Mouse (Mus musculus) left cerebral cortex, adult 6 months (tissue): ENCODE results near the gene Krtap4-7. TPM values are rescaled to one million over a fixed set of nuclear protein-coding genes. Genes with fewer than 3 reads are reported as not detected.

Experiments used
- long read RNA-seq, 2 experiments: library from polyadenylated mRNA; unstranded; transcript quantifications; one replicate each; pipeline ENCODE4 v2.0.0; 2019 to 2020
- polyA plus RNA-seq: library from polyadenylated mRNA; unstranded; fragments of <200 nt; fragmentation: Nextera tagmentation; gene quantifications from 2 replicates; pipeline ENCODE4 v1.2.3, GENCODE M21; 2021

The Krtap4-7 gene
- not detected in 2 replicates for polyA plus RNA-seq
- long read RNA-seq, experiment 1 = 0 reads
- long read RNA-seq, experiment 2 = 0 reads

DNA sequence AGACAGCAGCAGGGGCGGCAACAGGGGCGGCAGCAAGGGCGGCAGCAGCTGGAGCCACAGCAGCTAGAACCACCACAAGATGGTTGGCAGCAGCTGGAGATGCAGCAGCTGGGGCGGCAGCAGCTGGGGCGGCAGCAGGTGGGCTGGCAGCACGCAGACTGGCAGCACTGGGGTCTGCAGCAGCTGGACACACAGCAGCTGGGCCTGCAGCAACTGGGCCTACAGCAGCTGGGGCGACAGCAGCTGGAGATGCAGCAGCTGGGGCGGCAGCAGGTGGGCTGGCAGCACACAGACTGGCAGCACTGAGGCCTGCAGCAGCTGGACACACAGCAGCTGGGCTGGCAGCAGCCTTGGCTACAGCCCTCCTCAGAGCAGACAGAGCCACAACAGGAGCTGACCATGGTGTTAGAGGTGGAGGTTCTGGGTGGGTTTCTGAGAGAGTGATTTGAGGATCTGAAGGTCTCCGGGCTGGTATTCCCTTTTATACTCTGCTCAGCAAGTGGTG, at the start of gene Krtap4-7:
Krtap4-7 (minus strand) TSS at position 455 of the 505 bp plus-strand sequence.

DNA sequence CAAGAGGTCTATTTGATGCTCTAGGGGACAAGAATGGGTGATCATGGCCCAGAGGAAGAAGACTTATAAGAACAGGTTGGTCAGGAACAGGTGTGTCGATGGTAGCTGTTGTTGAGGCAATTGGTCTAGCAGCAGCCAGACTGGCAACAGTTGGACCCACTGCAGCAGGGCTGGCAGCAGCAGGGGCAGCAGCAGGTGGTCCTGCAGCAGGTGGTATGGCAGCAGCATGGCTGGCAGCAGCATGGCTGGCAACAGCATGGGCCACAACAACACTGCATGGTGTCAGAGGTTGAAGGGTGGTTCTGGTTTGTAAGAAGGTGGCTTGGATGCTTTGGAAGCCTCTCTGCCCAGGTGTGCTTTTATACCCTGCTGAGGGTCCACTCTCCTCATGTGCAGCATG, 46.6 kb upstream of the Krtap4-7 start, which contains the start of gene Gm14190:
Gm14190 (minus strand) TSS at position 278 of the 400 bp plus-strand sequence.

DNA sequence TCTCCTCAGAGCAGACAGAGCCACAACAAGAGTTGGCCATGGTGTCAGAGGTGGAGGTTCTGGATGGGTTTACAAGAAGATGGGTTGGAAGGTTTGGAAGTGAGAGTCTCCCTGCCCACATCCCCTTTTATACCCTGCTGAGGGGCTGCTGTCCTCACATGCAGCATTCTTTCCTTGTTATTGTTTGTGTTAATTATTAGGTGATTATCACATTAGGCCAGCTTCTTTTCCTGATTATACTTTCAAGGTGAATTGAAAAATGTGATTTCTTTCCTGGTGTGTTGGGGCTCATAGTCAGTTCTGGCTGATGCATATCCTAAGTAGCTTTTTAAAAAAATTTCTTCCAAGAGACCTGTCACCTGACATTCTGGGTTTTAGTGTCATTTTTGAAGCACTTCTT, 22.0 kb upstream of the Krtap4-7 start, which contains the start of gene Krtap4-6:
Krtap4-6 (minus strand) TSS at position 101 of the 400 bp plus-strand sequence.

DNA sequence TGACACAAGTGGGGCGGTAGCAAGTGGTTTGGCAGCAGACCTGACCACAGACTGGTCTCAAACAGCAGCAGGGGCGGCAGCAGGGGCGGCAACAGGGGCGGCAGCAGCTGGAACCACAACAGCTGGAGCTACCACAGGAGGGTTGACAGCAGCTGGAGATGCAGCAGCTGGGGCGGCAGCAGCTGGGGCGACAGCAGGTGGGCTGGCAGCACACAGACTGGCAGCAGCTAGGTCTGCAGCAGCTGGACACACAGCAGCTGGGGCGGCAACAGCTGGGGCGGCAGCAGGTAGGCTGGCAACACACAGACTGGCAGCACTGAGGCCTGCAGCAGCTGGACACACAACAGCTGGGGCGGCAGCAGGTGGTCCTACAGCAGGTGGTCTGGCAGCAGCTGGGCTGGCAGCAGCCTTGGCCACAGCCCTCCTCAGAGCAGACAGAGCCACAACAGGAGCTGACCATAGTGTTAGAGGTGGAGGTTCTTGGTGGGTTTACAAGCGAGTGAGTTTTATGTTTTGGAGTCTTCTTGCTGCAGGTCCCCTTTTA, 14.7 kb upstream of the Krtap4-7 start, which contains the start of gene Gm11563:
Gm11563 (minus strand) TSS at position 494 of the 544 bp plus-strand sequence.

GRCm38 (mm10) chr11:99650136-99650535, 6.2 kb upstream of the Krtap4-7 start, which contains the start of gene Gm11555:
Gene Gm11555, minus strand, starts transcription at chr11:99650236.

DNA sequence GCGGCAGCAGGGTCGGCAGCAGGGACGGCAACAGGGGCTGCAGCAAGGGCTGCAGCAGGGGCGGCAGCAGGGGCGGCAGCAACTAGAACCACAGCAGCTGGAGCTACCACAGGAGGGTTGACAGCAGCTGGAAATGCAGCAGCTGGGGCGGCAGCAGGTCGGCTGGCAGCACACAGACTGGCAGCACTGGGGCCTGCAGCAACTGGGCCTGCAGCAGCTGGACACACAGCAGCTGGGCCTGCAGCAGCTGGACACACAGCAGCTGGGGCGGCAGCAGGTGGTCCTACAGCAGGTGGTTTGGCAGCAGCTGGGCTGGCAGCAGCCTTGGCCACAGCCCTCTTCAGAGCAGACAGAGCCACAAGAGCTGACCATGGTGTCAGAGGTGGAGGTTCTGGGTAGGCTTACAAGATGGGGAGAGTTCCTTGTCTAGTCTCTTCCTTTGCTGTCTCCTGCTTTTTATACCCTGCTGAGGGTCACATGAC, 9.2 kb downstream of the Krtap4-7 start, which contains the start of gene Krtap4-2:
Krtap4-2 (minus strand) TSS at position 432 of the 482 bp plus-strand sequence.

GRCm38 (mm10) chr11:99628138-99628537, 15.8 kb downstream of the Krtap4-7 start, which contains the start of gene Krtap4-1:
Gene Krtap4-1, minus strand, starts transcription at chr11:99628238.

GRCm38 (mm10) chr11:99620335-99620734, 23.6 kb downstream of the Krtap4-7 start, which contains the start of gene Gm11562:
Gene Gm11562, minus strand, starts transcription at chr11:99620435.

GRCm38 (mm10) chr11:99614796-99615363, 29.0 kb downstream of the Krtap4-7 start, which contains the start of gene Krtap2-4:
Gene Krtap2-4, minus strand, starts transcription at chr11:99614846.

DNA sequence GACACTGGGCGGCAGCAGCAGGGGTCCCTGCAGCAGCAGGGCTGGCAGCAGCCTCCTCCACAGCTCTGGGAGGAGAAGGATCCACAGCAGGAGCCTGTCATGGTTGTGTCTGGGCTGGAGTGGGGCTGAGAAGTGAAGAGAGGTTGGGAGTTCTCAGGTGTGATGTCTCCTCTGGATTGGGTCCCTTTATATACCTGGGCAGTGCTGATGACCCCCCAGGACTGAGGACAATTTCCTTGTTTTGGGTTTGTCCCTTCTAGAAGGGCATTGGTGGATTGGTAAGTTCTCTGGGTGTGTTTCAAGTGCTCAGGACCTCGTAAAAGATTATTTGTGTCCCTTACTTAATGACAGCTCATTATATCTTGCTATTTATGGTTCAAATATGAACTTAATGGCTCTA, 33.8 kb downstream of the Krtap4-7 start, which contains the start of gene Gm11937:
Gm11937 (minus strand) TSS at position 101 of the 400 bp plus-strand sequence.

GRCm38 (mm10) chr11:99603208-99603607, 40.7 kb downstream of the Krtap4-7 start, which contains the start of gene Gm11938:
Gene Gm11938, minus strand, starts transcription at chr11:99603308.

DNA sequence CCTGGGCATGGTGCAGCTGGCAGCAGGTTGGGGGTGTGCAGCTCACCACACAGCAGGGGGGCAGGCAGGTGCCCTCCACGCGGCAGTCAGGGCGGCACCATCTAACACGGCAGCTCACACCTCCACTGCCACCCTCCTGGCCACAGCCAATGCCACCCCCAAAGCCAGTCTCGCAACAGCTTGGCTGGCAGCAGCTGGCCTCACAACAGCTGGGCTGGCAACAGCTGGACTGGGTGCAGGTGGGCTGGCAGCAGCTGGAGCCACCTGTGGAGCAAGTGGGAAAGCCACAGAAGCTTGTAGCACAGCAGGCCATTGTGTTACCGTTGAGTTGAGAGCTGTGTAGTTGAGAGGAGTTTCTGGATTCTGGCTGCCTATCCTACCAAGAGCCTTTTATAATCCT, 46.1 kb downstream of the Krtap4-7 start, which contains the start of gene Krtap9-3:
Krtap9-3 (minus strand) TSS at position 364 of the 400 bp plus-strand sequence.

Other genes with a start within 250 kb of the Krtap4-7 start
- gene Krt12, start 221.8 kb downstream of the Krtap4-7 start, polyA plus RNA-seq = 21.1 and 24.0 TPM in 2 replicates
- gene Krt20, start 205.9 kb downstream of the Krtap4-7 start, polyA plus RNA-seq = 0.43 TPM in 1 of 2 replicates, not detected in the other
- not detected in 2 replicates for gene Krt23, start 151.0 kb downstream of the Krtap4-7 start, polyA plus RNA-seq
- gene Krt39, start 122.8 kb downstream of the Krtap4-7 start, polyA plus RNA-seq = not detected in 2 replicates
- not detected in 2 replicates for gene Krt40, start 100.9 kb downstream of the Krtap4-7 start, polyA plus RNA-seq
- gene Krtap3-3, start 93.2 kb downstream of the Krtap4-7 start, polyA plus RNA-seq = not detected in 2 replicates
- not detected in 2 replicates for gene Krtap3-2, start 87.2 kb downstream of the Krtap4-7 start, polyA plus RNA-seq
- gene Gm11939, start 84.6 kb downstream of the Krtap4-7 start, polyA plus RNA-seq = not detected in 2 replicates
- gene Krtap3-1, start 77.5 kb downstream of the Krtap4-7 start, polyA plus RNA-seq = not detected in 2 replicates
- gene Krtap1-5, start 63.1 kb downstream of the Krtap4-7 start, polyA plus RNA-seq = not detected in 2 replicates
- not detected in 2 replicates for gene Krtap1-4, start 60.4 kb downstream of the Krtap4-7 start, polyA plus RNA-seq
- not detected in 2 replicates for gene Krtap1-3, start 52.8 kb downstream of the Krtap4-7 start, polyA plus RNA-seq
- not detected in 2 replicates for gene Krtap9-3, start 46.0 kb downstream of the Krtap4-7 start, polyA plus RNA-seq
- not detected in 2 replicates for gene Gm11938, start 40.8 kb downstream of the Krtap4-7 start, polyA plus RNA-seq
- gene Gm11937, start 33.9 kb downstream of the Krtap4-7 start, polyA plus RNA-seq = not detected in 2 replicates
- not detected in 2 replicates for gene Krtap2-4, start 29.2 kb downstream of the Krtap4-7 start, polyA plus RNA-seq
- gene Gm11562, start 23.7 kb downstream of the Krtap4-7 start, polyA plus RNA-seq = not detected in 2 replicates
- gene Krtap4-1, start 15.9 kb downstream of the Krtap4-7 start, polyA plus RNA-seq = not detected in 2 replicates
- not detected in 2 replicates for gene Krtap4-2, start 9.0 kb downstream of the Krtap4-7 start, polyA plus RNA-seq
- not detected in 2 replicates for gene Gm11555, start 6.1 kb upstream of the Krtap4-7 start, polyA plus RNA-seq
- gene Gm11563, start 14.9 kb upstream of the Krtap4-7 start, polyA plus RNA-seq = not detected in 2 replicates
- not detected in 2 replicates for gene Krtap4-6, start 21.9 kb upstream of the Krtap4-7 start, polyA plus RNA-seq
- gene Gm14190, start 46.7 kb upstream of the Krtap4-7 start, polyA plus RNA-seq = not detected in 2 replicates
- gene Gm14180, start 90.2 kb upstream of the Krtap4-7 start, polyA plus RNA-seq = not detected in 2 replicates
- not detected in 2 replicates for gene Gm11595, start 128.8 kb upstream of the Krtap4-7 start, polyA plus RNA-seq
- gene Krtap4-8, start 136.6 kb upstream of the Krtap4-7 start, polyA plus RNA-seq = not detected in 2 replicates
- gene Krtap4-9, start 141.1 kb upstream of the Krtap4-7 start, polyA plus RNA-seq = not detected in 2 replicates
- gene Gm11596, start 149.4 kb upstream of the Krtap4-7 start, polyA plus RNA-seq = not detected in 2 replicates
- not detected in 2 replicates for gene Gm11569, start 154.8 kb upstream of the Krtap4-7 start, polyA plus RNA-seq
- not detected in 2 replicates for gene Gm11554, start 160.4 kb upstream of the Krtap4-7 start, polyA plus RNA-seq
- gene Krtap4-13, start 165.8 kb upstream of the Krtap4-7 start, polyA plus RNA-seq = not detected in 2 replicates
- gene Gm11564, start 171.6 kb upstream of the Krtap4-7 start, polyA plus RNA-seq = not detected in 2 replicates
- not detected in 2 replicates for gene 2300003K06Rik, start 194.0 kb upstream of the Krtap4-7 start, polyA plus RNA-seq
- gene Krtap4-16, start 207.5 kb upstream of the Krtap4-7 start, polyA plus RNA-seq = not detected in 2 replicates
- gene Gm11568, start 213.8 kb upstream of the Krtap4-7 start, polyA plus RNA-seq = not detected in 2 replicates
- not detected in 2 replicates for gene Gm11559, start 220.4 kb upstream of the Krtap4-7 start, polyA plus RNA-seq
- gene Krtap9-1, start 229.3 kb upstream of the Krtap4-7 start, polyA plus RNA-seq = not detected in 2 replicates
- not detected in 2 replicates for gene Gm11567, start 235.1 kb upstream of the Krtap4-7 start, polyA plus RNA-seq